Mouse (Mus musculus) heart, adult 2 months (tissue): ENCODE data around the gene Opalin.

Experiments
- CTCF ChIP-seq: fragments of 200-600 bp; IDR thresholded peaks from 2 replicates; pipeline ENCODE4 v1.8.1; 2022; ENCODE audit warnings: antibody characterized with exemption, mild to moderate bottlenecking, moderate library complexity
- POLR2A ChIP-seq: fragments of 200-500 bp; IDR thresholded peaks from 2 replicates; pipeline ENCODE4 v1.6.1; 2011; ENCODE audit warnings: mild to moderate bottlenecking, low read depth, low read length, control low read depth; ENCODE audit not compliant: insufficient read depth

- TF ChIP-seq CTCF (no peak), POLR2A (no peak)
Observed at GRCm38 (mm10) chr19:41076906-41077305, at the start of gene Opalin.
